Mouse (Mus musculus) cerebellum, adult 11-12 months (tissue): ENCODE measurements around the gene Nme4.

Experiments used
- DNase-seq: peaks from one replicate; pipeline ENCODE4 v3.0.0; 2022

The Nme4 gene

DNA sequence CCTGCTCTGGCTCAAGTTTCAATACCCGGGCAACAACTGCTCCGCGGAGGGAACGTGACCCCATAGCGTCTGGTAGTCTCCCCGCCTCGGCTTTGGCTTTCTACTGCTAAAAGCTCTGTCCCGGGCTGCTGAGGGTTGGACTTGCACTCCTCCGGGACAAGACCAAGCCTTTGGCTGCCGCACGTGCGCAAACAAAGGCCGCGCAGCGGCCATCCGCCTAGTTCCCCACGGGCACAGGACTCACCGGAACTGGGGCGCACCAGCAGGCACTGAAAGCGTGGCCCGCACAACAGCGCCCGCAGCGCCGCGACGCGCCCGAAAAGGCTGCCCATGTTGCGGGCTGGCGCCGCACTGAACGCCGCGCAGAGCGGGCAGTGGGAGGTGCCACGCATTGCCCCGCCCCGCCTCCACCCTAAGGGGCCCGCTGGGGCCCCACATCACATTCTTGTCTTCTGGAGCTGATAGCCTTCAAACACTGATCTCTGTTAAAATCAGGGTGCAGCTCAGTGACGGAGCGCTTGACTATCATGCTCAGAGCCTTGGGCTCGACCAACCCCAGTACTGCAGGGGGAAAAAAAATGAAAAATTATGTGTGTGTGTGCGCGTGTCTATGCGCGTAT, at the start of gene Nme4:
TSS of gene Nme4 (minus strand) at position 482 of the 620 bp plus-strand sequence.
- DNase-seq = peak; percentile 72

DNA sequence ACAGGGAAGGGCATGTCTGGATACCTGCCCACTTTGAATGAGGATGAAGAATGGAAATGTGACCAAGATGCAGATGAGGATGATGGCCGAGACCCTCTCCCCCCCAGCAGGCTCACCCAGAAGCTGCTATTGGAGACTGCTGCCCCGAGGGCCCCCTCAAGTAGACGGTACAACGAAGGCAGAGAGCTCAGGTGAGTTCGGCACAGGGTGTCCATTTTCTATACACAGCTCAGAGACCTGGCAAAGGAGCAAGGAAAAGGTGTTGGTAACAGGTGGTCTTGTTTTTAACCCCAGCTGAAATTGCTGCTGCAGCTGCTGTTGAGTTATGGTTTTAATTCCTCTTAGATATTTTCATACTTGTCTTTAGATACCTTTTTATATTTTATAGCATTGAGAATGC, 48.0 kb upstream of the Nme4 start:
- no peak for DNase-seq

DNA sequence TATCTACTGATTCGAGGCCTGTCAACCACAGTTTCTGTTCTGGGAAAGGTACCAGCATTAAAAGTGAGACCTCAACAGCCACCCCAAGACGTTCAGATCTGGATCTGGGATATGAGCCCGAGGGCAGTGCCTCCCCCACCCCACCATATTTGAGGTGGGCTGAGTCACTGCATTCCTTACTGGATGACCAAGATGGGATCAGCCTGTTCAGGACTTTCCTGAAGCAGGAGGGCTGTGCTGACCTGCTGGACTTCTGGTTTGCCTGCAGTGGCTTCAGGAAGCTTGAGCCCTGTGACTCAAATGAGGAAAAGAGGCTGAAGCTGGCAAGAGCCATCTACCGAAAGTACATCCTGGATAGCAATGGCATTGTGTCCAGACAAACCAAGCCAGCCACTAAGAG, 47.4 kb upstream of the Nme4 start:
- DNase-seq = no peak

DNA sequence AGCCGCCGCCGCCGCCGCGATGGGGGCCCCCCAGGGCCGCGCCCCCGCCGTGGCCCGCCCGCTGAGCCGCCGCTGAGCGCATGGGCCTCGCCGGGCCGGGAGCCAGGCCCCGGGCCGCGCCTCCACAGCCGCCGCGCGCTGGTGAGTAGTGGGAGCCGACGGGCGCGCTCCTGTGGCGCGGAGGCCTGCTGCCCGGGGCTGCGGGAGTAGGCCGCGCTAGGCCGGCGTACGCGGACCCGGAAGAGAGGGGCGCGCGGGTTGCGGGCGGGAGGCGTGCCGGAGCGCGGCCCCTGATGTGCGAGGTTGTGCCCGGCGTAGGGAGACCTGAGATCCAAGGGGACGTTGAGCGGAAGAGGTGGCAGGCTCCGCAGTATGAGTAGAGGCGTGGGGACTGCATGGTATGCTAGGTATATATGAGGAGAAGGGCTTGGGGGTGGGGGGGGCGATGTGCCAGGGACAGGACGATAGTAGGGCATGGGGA, 43.5 kb upstream of the Nme4 start:
- DNase-seq = no peak

DNA sequence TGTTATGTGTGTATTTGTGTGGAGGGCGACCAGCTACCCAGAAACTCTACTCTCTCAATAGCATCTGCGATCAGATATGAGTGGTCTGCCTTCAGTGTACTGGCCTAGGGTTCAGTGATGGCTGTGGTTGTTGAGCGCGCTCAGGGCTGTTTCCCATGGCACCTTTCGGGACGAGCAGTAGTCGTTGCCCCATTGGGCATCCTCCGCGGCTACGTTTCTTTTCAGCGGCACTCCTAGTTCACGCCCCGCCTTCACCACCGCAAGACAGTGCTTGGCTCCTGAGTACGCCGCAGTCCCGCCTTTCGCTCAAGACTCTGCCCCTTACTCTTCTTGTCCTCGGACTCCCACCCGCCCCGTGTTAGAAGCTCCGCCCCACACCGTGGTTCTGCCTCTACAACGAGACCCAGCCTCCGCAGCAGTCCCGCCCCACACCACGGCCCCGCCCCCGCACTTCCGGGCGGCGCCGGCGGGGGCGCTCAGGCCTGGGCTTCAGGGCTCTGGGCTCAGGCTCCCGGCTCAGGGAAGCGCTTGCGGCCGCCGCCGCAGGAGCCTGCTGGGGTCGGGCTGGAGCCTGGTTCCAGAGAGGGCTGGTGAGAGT, 42.9 kb upstream of the Nme4 start, which contains the start of gene Axin1:
TSS of gene Axin1 (plus strand) at position 450 of the 598 bp plus-strand sequence.
- DNase-seq = peak; percentile 97

DNA sequence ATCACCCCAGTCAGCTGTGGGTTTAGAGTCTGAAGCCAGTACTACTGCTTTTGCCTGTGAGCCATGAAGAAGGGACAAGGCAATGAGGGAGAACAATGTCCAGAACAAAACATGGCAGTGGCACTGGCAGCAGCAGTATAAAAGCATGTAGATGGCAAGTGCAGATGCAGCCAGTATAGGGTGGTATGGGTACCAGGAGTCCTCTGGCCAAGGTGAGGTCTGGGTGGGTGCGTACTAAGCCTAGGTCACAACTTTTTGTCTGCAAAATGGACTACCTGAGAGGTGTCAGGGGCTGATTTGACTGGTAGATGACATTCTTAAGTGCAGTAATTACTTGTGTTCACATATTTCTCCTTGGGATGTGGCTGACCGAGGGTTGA, 42.3 kb upstream of the Nme4 start:
- DNase-seq = no peak

GRCm38 (mm10) chr17:26137106-26137750, 41.8 kb upstream of the Nme4 start:
- no peak for DNase-seq

DNA sequence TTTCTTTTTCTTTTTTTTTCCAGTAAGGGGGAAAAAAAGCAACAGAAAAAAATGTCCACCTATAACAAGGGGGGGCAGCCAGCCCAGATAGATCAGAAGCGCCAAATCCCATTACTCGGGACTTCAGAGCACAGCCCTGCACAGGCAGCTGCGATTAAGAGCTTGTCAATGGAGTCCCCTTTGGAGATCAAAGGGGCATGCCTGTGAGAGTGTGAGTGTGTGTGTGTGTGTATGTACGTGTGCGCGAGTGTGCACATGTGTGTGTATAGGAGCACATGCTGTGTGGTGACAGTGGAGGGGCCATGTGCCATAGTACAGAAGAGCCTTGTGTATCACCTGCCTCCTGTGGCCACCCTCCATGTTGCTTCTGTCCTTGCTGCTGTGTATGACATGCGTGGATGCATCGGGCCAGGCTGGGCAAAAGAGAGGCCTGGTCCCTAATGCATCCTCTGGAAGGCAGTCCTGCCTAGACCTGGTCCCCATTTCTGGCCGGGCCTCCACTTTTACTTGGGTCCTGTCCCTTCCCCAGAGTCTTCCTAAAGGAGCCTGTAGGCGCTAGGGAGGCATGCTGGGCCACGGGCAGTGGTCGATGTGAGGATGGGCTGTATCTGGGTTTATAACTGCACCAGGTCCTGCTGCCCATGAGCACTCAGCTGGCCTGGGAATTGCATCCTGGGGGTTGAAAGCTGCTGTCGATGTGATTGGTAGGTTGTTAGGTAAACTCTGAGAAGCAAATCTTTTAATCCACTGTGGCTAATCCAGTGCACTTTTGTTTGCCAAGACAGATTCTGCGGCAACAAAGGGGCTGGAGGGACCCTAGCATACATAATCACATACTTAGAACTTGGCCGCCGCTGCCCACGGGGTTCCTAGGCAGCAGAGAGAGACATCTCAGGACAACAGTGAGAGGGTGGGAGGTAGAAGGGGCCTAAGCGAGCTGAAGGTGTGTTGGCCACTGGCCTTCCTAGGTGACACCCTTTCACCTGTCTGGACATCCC, 36.8 kb upstream of the Nme4 start:
- no peak for DNase-seq

- no peak for DNase-seq
Observed at GRCm38 (mm10) chr17:26131062-26131732, 35.8 kb upstream of the Nme4 start.

DNA sequence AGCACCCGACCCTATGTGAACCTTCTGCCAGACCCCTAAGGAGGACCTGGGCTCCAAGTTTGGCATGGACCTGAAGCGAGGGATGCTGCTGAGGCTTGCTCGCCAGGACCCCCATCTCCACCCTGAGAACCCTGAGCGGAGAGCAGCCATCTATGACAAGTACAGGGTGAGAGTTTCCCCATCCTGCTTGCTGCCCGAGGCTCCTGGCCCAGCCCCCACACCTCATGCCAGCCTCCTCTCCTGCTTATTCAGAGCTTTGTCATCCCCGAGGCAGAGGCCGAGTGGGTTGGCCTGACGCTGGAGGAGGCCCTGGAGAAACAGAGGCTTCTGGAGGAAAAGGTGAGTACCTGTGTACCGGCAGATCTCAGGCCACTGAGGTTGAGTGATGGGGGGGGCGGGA, 29.8 kb upstream of the Nme4 start:
- DNase-seq = no peak

DNA sequence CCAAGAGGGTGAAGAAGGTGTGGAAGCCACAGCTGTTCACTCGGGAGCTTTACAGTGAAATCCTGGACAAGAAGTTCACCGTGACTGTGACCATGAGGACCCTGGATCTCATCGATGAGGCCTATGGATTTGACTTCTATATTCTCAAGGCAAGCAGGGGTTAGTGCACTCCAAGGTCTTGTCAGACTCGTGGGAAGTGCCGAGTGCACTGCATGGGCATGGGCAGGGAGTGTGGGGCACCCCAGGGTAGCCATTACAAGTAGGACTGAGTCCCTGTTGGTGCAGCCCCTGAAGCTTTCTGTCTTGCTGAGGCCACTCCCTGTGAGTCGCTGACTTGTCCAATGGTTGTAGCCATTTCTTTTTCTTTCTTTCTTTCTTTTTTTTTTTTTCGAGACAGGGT, 29.2 kb upstream of the Nme4 start:
- DNase-seq = no peak

GRCm38 (mm10) chr17:26123267-26123684, 27.9 kb upstream of the Nme4 start, which contains the start of gene Mrpl28:
Gene Mrpl28 (plus strand): TSS chr17:26123500.
- peak; percentile 93 for DNase-seq

DNA sequence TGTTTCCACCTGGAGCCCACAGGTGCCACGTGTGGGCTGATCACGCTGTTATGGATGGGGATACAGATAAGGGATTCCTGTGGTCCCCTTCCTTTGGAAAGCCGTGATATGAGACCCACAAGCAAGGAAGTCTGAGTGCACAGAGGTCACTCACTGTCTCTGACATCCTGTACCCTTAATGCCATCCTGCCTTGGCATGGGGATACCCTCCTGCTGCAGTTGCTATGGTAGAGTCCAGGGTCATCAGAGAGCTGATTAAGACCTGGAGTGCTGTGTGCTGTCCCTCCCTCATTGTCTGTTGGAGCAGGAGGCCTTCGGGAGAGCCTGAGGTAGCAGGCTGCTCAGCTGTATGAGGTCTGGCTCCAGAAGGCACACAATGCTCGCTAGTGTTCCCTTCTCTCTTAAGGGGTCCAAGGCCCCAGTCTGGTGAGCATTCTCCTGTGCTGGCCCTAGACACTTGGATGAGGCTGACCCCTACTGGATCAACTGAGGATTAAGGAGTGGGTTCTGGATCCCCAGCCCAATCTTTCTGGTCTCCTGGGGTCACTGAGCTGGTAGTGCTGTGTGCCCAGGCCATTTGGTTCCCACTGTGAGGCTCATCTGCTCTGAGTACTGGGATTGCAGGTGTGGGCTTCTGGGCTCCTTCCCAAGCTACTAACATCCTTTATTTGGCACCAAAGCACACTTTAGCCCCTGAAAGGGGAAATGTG, 27.2 kb upstream of the Nme4 start:
- peak; percentile 59 for DNase-seq

GRCm38 (mm10) chr17:26119766-26120710, 24.6 kb upstream of the Nme4 start:
- peak; percentile 60 for DNase-seq

DNA sequence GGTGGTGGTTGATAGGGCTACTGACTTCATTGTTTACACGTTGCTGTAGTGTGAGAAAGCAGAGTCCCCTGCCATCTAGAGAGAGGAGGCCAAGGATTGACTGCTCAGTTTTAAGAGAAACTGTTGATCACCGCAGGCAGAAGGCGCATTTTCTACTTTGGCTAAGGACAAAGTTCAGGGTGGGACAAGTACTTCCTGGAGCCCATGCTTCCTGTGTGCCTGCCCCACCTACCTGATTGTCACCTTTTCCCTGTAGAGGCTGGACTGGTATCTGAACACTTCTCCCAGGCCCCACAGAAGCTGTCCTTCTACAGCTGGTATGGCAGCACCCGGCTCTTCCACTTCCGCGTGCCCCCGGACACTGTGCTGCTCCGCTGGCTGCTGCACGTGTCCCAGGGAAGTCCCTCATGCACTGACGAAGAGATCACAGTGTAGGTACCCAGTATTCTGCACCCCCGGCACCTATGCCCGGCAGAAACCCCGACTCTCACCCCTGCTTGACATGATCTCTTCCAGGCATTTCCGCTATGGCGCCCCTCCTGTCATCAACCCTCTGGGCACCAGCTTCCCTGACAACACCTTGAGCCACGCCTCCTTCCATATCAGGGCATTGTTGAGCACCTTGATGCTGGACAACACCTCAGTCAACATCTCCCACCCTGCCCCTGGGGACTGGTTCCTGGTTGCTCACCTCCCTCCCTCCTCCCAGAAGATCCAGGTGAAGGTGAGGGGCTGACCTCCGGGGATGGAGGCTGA, 21.3 kb upstream of the Nme4 start:
- no peak for DNase-seq

- no peak for DNase-seq
Observed at GRCm38 (mm10) chr17:26115956-26116487, 20.6 kb upstream of the Nme4 start.

DNA sequence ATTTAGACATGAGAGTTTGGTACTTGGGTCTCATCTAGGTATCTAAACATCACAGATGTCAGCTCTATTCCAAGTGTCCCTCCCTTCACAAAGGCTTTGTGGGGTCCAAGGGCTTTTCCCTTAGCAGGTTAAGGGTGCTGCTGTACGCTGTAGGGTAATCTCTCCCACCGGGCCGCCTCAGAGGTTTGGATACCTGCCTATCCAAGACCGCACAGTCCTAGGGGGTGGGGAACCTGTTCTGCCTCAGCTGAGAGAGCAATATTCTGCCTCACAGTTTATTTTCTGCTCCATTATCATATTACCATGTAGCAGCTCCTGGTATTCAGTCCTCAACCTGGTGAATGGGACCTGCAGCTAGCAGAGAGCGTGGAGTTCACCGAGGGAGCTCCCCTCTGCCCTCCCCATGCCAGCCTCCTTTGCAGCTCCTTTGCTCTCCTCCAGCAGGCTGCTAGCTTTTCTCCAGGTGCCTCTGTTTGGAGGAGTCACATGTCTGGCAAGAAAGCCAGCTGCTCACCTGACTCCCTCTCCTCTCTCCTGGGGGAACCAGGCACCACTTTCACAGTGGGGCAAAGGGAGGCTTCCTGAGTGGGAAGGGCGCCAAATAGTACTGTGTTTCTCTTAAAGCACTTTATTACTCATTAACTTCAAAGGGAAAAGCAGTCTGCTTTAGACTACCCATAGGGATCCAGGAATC, 19.9 kb upstream of the Nme4 start:
- DNase-seq = no peak

DNA sequence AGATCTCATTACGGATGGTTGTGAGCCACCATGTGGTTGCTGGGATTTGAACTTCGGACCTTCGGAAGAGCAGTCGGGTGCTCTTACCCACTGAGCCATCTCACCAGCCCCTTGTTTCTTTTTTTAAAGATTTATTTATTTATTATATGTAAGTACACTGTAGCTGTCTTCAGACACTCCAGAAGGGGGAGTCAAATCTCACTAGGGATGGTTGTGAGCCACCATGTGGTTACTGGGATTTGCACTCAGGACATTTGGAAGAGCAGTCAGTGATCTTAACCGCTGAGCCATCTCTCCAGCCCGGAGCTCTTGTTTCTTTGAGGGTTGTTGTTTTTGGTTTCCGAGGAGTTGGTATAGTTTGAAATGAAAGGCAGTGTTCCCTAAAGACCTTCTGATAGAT, 19.1 kb upstream of the Nme4 start:
- DNase-seq = peak; percentile 12

DNA sequence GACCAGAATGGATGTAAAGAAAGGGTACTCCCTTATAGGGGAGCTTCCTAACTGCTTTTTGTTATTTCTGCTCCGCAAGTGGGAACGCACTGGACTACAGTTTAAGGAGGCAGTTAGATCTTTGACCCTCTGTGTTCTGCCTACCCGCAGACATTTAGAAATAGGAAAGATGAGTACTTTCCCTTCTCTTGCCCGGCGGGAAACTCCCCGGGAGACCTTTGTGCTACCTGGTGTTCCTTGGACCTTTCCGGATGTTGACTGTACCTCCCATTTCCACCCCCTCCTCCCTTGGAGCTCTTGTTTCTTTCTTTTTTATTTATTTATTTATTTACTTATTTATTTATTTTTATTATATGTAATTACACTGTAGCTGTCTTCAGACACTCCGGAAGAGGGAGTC, 18.7 kb upstream of the Nme4 start:
- DNase-seq = no peak
